Mouse (Mus musculus) 3134 (cell line): ENCODE data around the gene Sct.

Experiments used
- DNase-seq: peaks from one replicate; pipeline ENCODE4 v3.0.0-alpha.2; 2011; ENCODE audit warnings: low spot score; ENCODE audit not compliant: insufficient read length; ENCODE audit errors: extremely low read depth

Sct gene

DNA sequence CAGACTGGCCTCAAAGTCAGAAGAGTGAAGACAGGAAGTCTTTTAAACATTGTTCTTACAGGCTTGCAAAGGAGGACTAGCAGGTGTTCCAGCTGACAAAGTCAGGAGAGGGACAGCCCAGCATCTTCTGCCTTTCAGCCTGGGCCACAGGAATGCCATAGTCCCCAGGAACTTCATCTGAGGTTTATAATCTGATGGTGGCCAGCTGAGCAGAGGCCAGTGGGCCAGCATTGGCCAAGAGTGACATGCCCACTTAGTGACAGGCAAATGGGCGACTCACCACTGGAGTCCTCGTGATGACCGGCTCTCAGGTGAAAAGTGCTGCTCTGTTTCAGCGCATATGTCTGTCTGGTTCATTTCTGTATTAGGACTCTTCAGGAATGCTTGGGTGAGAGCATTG, 48.4 kb downstream of the Sct start:
- no peak for DNase-seq

DNA sequence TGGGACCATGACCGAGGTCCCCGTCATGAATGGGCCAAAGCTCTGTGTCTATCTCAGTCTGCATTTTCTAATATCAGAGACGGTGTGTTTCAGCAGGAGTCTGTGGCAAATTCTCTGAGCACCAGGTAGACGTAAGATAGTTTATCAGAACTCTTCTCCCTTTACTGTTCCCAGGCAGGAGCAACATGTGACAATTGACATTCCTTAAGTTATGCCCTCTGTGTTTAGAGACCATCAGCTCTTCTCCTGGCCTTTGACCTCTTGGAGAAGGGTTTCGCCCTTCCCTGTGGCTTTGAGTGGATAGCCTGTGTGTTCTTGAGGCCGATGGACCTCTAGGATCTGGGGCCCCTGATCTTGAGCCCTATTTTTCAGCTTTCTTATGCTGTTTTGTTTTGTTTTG, 49.2 kb downstream of the Sct start:
- DNase-seq, result no peak
